Mouse (Mus musculus): Measurements from ENCODE around the gene Fhit. TPM values are rescaled to one million over a fixed set of nuclear protein-coding genes. Genes with fewer than 3 reads are reported as not detected.
A peak's percentile ranks its signal among the peaks of the same experiment; 100 is the strongest.

The Fhit gene
- polyA plus RNA-seq, 1 experiment from 2014 or later, result 7.9 TPM

GRCm38 (mm10) chr14:10228708-10229107, 933.1 kb downstream of the Fhit start:
- no peaks in the 10 kb centered on the region for H3K27me3 ChIP-seq
- WGBS, result 36% methylated on average over 5 of the region's 5 CpGs
- no peaks in the 10 kb centered on the region for H3K4me1 ChIP-seq (replicated peaks)
- peak; percentile 59; the same call in 1 of the 2 replicates for ATAC-seq (ENCODE audit: low read depth)
- H3K9me3 ChIP-seq, result no peaks in the 10 kb centered on the region
- H3K4me3 ChIP-seq, result no peak overlapping the region
- H3K9ac ChIP-seq, result no peak overlapping the region
- H3K36me3 ChIP-seq, result no peaks in the 10 kb centered on the region
- H3K4me2 ChIP-seq, result no peak overlapping the region
- H3K27ac ChIP-seq (replicated peaks), result no peak overlapping the region

- Histone ChIP-seq H3K4me2 (no peak overlapping the region), H3K9ac (no peak overlapping the region), H3K27ac (replicated peaks) (no peak overlapping the region), H3K36me3 (no peaks in the 10 kb centered on the region), H3K27me3 (no peaks in the 10 kb centered on the region), H3K4me3 (no peak overlapping the region), H3K9me3 (no peaks in the 10 kb centered on the region), H3K4me1 (replicated peaks) (no peaks in the 10 kb centered on the region)
- WGBS, result 91% methylated on average over 2 of the region's 2 CpGs
- ATAC-seq (ENCODE audit: low read depth), result no peak
Measured at GRCm38 (mm10) chr14:10221847-10222246, 940.0 kb downstream of the Fhit start.

- Histone ChIP-seq H3K36me3 (no peaks in the 10 kb centered on the region), H3K4me2 (no peak overlapping the region), H3K27me3 (peaks cover 5% of the 10 kb centered on the region; the same call in 1 of the 2 replicates), H3K4me3 (no peak overlapping the region), H3K4me1 (replicated peaks) (peaks cover 14% of the 10 kb centered on the region), H3K9me3 (no peaks in the 10 kb centered on the region), H3K27ac (replicated peaks) (no peak overlapping the region), H3K9ac (no peak overlapping the region)
- WGBS, result 5% methylated on average over 4 of the region's 4 CpGs
- peak; percentile 85 for ATAC-seq (ENCODE audit: low read depth)
Measured at GRCm38 (mm10) chr14:10213216-10213615, 948.6 kb downstream of the Fhit start.

GRCm38 (mm10) chr14:10211184-10211583, 950.7 kb downstream of the Fhit start:
- no peak for ATAC-seq (ENCODE audit: low read depth)
- Histone ChIP-seq H3K9ac (no peak overlapping the region), H3K36me3 (no peaks in the 10 kb centered on the region), H3K27ac (replicated peaks) (no peak overlapping the region), H3K4me1 (replicated peaks) (peaks cover 14% of the 10 kb centered on the region), H3K27me3 (peaks cover 5% of the 10 kb centered on the region; the same call in 1 of the 2 replicates), H3K4me3 (no peak overlapping the region), H3K4me2 (no peak overlapping the region), H3K9me3 (no peaks in the 10 kb centered on the region)
- WGBS, result 58% methylated on average over 5 of the region's 5 CpGs

- H3K9ac ChIP-seq, result no peak overlapping the region
- H3K9me3 ChIP-seq, result no peaks in the 10 kb centered on the region
- no peak overlapping the region for H3K4me2 ChIP-seq
- H3K4me1 ChIP-seq (replicated peaks), result peaks cover 14% of the 10 kb centered on the region
- no peaks in the 10 kb centered on the region for H3K27me3 ChIP-seq
- no peaks in the 10 kb centered on the region for H3K36me3 ChIP-seq
- WGBS, result 88% methylated on average over 3 of the region's 3 CpGs
- no peak overlapping the region for H3K4me3 ChIP-seq
- H3K27ac ChIP-seq (replicated peaks), result no peak overlapping the region
- ATAC-seq (ENCODE audit: low read depth), result no peak
Measured at GRCm38 (mm10) chr14:10209007-10209406, 952.8 kb downstream of the Fhit start.

- Histone ChIP-seq H3K27me3 (no peaks in the 10 kb centered on the region), H3K27ac (replicated peaks) (no peak overlapping the region), H3K9me3 (no peaks in the 10 kb centered on the region), H3K4me2 (no peak overlapping the region), H3K9ac (no peak overlapping the region), H3K4me3 (no peak overlapping the region), H3K36me3 (no peaks in the 10 kb centered on the region), H3K4me1 (replicated peaks) (no peaks in the 10 kb centered on the region)
- WGBS, result 95% methylated on average over 5 of the region's 5 CpGs
- no peak for ATAC-seq (ENCODE audit: low read depth)
Measured at GRCm38 (mm10) chr14:10205699-10206098, 956.1 kb downstream of the Fhit start.

GRCm38 (mm10) chr14:10205290-10205689, 956.5 kb downstream of the Fhit start:
- Histone ChIP-seq H3K4me2 (no peak overlapping the region), H3K4me1 (replicated peaks) (no peaks in the 10 kb centered on the region), H3K9me3 (no peaks in the 10 kb centered on the region), H3K4me3 (no peak overlapping the region), H3K27ac (replicated peaks) (no peak overlapping the region), H3K9ac (no peak overlapping the region), H3K27me3 (no peaks in the 10 kb centered on the region), H3K36me3 (no peaks in the 10 kb centered on the region)
- 85% methylated on average over 4 of the region's 4 CpGs for WGBS
- no peak for ATAC-seq (ENCODE audit: low read depth)

GRCm38 (mm10) chr14:10194130-10194529, 967.7 kb downstream of the Fhit start:
- no peak overlapping the region for H3K9ac ChIP-seq
- H3K27me3 ChIP-seq, result no peaks in the 10 kb centered on the region
- H3K9me3 ChIP-seq, result no peaks in the 10 kb centered on the region
- 84% methylated on average over 5 of the region's 5 CpGs for WGBS
- ATAC-seq (ENCODE audit: low read depth), result no peak
- no peak overlapping the region for H3K27ac ChIP-seq (replicated peaks)
- no peak overlapping the region for H3K4me2 ChIP-seq
- H3K4me3 ChIP-seq, result no peak overlapping the region
- H3K36me3 ChIP-seq, result no peaks in the 10 kb centered on the region
- no peaks in the 10 kb centered on the region for H3K4me1 ChIP-seq (replicated peaks)

- ATAC-seq (ENCODE audit: low read depth), result no peak
- Histone ChIP-seq H3K4me2 (no peak overlapping the region), H3K27ac (replicated peaks) (no peak overlapping the region), H3K36me3 (no peaks in the 10 kb centered on the region), H3K4me3 (no peak overlapping the region), H3K27me3 (no peaks in the 10 kb centered on the region), H3K4me1 (replicated peaks) (no peaks in the 10 kb centered on the region), H3K9ac (no peak overlapping the region), H3K9me3 (no peaks in the 10 kb centered on the region)
- 44% methylated on average over 2 of the region's 2 CpGs for WGBS
Measured at GRCm38 (mm10) chr14:10171761-10172160, 990.1 kb downstream of the Fhit start.

GRCm38 (mm10) chr14:10166641-10167429, 995.0 kb downstream of the Fhit start:
- no peak for ATAC-seq (ENCODE audit: low read depth)
- 74% methylated on average over 6 of the region's 6 CpGs for WGBS

GRCm38 (mm10) chr14:10149872-10150271, 1012.0 kb downstream of the Fhit start:
- Histone ChIP-seq H3K9me3 (no peaks in the 10 kb centered on the region), H3K27me3 (no peaks in the 10 kb centered on the region), H3K9ac (no peak overlapping the region), H3K4me1 (replicated peaks) (no peaks in the 10 kb centered on the region), H3K4me3 (no peak overlapping the region), H3K4me2 (no peak overlapping the region), H3K27ac (replicated peaks) (no peak overlapping the region), H3K36me3 (no peaks in the 10 kb centered on the region)
- no peak for ATAC-seq (ENCODE audit: low read depth)
- 35% methylated on average over 5 of the region's 5 CpGs for WGBS

More at GRCm38 (mm10) chr14:10166641-10167429, 995.0 kb downstream of the Fhit start:
- Histone ChIP-seq H3K9me3 (no peaks in the 10 kb centered on the region), H3K36me3 (no peaks in the 10 kb centered on the region), H3K4me3 (no peak overlapping the region), H3K27me3 (no peaks in the 10 kb centered on the region), H3K27ac (replicated peaks) (no peak overlapping the region), H3K4me2 (no peak overlapping the region), H3K4me1 (replicated peaks) (no peaks in the 10 kb centered on the region), H3K9ac (no peak overlapping the region)

GRCm38 (mm10) chr14:10139311-10139710, 1022.5 kb downstream of the Fhit start:
- Histone ChIP-seq H3K4me3 (no peak overlapping the region), H3K27me3 (no peaks in the 10 kb centered on the region), H3K4me2 (no peak overlapping the region), H3K9ac (no peak overlapping the region), H3K4me1 (replicated peaks) (no peaks in the 10 kb centered on the region), H3K36me3 (no peaks in the 10 kb centered on the region), H3K9me3 (no peaks in the 10 kb centered on the region), H3K27ac (replicated peaks) (no peak overlapping the region)
- no peak for ATAC-seq (ENCODE audit: low read depth)

GRCm38 (mm10) chr14:10133873-10134272, 1028.0 kb downstream of the Fhit start:
- Histone ChIP-seq H3K27ac (replicated peaks) (no peak overlapping the region), H3K36me3 (no peaks in the 10 kb centered on the region), H3K4me3 (no peak overlapping the region), H3K4me2 (no peak overlapping the region), H3K9ac (no peak overlapping the region), H3K9me3 (no peaks in the 10 kb centered on the region), H3K4me1 (replicated peaks) (no peaks in the 10 kb centered on the region), H3K27me3 (no peaks in the 10 kb centered on the region)
- no peak for ATAC-seq (ENCODE audit: low read depth)
- WGBS, result 93% methylated on average over 10 of the region's 10 CpGs

Data from neural tube, embryonic 13.5 days (tissue).